Mouse (Mus musculus): Measurements from ENCODE around the gene Ahcyl1. TPM values are rescaled to one million over a fixed set of nuclear protein-coding genes. Genes with fewer than 3 reads are reported as not detected.
"Not testable (repeated sequence)": the region's sequence is repeated elsewhere in the genome, so short reads cannot be mapped to it uniquely, and the experiment has no call there.

The Ahcyl1 gene
- polyA plus RNA-seq, 1 experiment from 2014 or later: 45.8 TPM

- not testable (repeated sequence) for H3K4me2 ChIP-seq; ATAC-seq (ENCODE audit: extremely low read depth, insufficient number of reproducible peaks, low FRiP score, low TSS enrichment); H3K27ac ChIP-seq (replicated peaks); H3K4me1 ChIP-seq; H3K36me3 ChIP-seq; H3K27me3 ChIP-seq (replicated peaks); H3K4me3 ChIP-seq; H3K9me3 ChIP-seq; H3K9ac ChIP-seq
- WGBS: 62% methylated on average over 5 of the region's 5 CpGs
These were observed 46.1 kb downstream of the Ahcyl1 start for GRCm38 (mm10) chr3:107650276-107650675.

GRCm38 (mm10) chr3:107646947-107647346 is 49.4 kb downstream of the Ahcyl1 start:
- H3K36me3 ChIP-seq: no peaks in the 10 kb centered on the region
- no peak overlapping the region for H3K4me3 ChIP-seq
- no peak overlapping the region for H3K27ac ChIP-seq (replicated peaks)
- no peaks in the 10 kb centered on the region for H3K9me3 ChIP-seq
- no peaks in the 10 kb centered on the region for H3K27me3 ChIP-seq (replicated peaks)
- ATAC-seq (ENCODE audit: extremely low read depth, insufficient number of reproducible peaks, low FRiP score, low TSS enrichment): no peak
- H3K9ac ChIP-seq: no peak overlapping the region
- no peaks in the 10 kb centered on the region for H3K4me1 ChIP-seq
- 81% methylated on average over 3 of the region's 3 CpGs for WGBS
- H3K4me2 ChIP-seq: no peak overlapping the region

DNA sequence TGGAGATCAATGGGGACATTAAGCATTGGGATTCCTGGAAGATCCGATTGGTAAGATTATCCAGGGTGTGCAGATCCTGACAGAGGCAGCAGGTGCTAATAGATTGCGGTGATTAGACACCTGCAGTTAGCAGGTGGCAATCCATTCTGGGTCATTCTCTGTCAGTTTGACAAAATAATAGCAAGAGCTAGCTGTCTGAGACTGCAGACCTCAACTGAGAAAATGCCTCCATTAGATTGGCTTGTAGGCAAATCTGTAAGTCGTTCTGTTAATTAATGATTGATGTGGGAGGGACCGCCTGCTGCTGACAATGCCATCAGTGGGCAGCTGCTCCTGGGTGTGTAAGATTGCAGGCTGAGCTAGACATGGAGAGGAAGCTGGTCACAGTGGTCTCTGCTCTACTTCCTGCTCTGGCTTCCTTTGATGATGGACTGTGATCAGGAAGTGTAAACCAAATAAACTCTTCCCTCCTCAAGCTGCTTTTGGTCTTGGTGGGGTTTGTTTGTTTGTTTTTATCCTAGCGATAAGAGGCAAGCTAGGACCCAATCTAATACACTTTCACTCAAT is 58.7 kb downstream of the Ahcyl1 start:
- H3K9me3 ChIP-seq: no peaks in the 10 kb centered on the region
- H3K4me1 ChIP-seq: no peaks in the 10 kb centered on the region
- no peak overlapping the region for H3K4me2 ChIP-seq
- no peaks in the 10 kb centered on the region for H3K27me3 ChIP-seq (replicated peaks)
- no peak for ATAC-seq (ENCODE audit: extremely low read depth, insufficient number of reproducible peaks, low FRiP score, low TSS enrichment)
- no peaks in the 10 kb centered on the region for H3K36me3 ChIP-seq
- WGBS: 59% methylated on average over 5 of the region's 5 CpGs
- no peak overlapping the region for H3K9ac ChIP-seq
- no peak overlapping the region for H3K27ac ChIP-seq (replicated peaks)
- no peak overlapping the region for H3K4me3 ChIP-seq

- Histone ChIP-seq H3K4me2 (no peak overlapping the region), H3K27me3 (replicated peaks) (no peaks in the 10 kb centered on the region), H3K27ac (replicated peaks) (no peak overlapping the region), H3K9ac (no peak overlapping the region), H3K4me3 (no peak overlapping the region), H3K9me3 (no peaks in the 10 kb centered on the region), H3K36me3 (no peaks in the 10 kb centered on the region), H3K4me1 (0 out of 2 replicates have a peak, but pooled peaks cover 3% of the 10 kb centered on the region)
- 47% methylated on average over 3 of the region's 3 CpGs for WGBS
- ATAC-seq (ENCODE audit: extremely low read depth, insufficient number of reproducible peaks, low FRiP score, low TSS enrichment): no peak
These were observed 60.1 kb downstream of the Ahcyl1 start for GRCm38 (mm10) chr3:107636236-107636635.

GRCm38 (mm10) chr3:107635836-107636235 is 60.5 kb downstream of the Ahcyl1 start:
- Histone ChIP-seq H3K9me3 (no peaks in the 10 kb centered on the region), H3K36me3 (no peaks in the 10 kb centered on the region), H3K4me3 (no peak overlapping the region), H3K4me2 (no peak overlapping the region), H3K9ac (no peak overlapping the region), H3K27me3 (replicated peaks) (no peaks in the 10 kb centered on the region), H3K4me1 (0 out of 2 replicates have a peak, but pooled peaks cover 3% of the 10 kb centered on the region), H3K27ac (replicated peaks) (no peak overlapping the region)
- no peak for ATAC-seq (ENCODE audit: extremely low read depth, insufficient number of reproducible peaks, low FRiP score, low TSS enrichment)
- WGBS: 35% methylated on average over 8 of the region's 8 CpGs

DNA sequence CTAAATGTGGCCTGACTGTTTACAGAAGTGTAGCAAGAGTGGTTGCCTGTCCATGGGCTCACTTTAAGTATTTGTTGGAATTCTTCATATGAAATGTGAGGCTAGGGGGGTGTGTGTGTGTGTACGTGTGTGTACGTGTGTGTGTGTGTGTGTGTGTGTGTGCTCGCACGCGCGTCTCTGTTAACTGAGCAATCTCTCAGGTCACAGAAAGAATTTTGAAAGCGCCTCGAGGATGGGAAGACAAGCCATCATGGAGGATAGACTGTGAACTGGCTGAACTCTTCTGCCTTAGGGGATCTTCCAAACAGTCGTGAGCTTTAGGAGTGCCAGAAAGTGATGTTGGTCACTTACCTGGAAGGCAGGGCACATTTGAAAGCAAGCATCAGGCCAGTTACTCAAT is 62.5 kb downstream of the Ahcyl1 start:
- Histone ChIP-seq H3K4me2 (no peak overlapping the region), H3K27ac (replicated peaks) (no peak overlapping the region), H3K27me3 (replicated peaks) (no peaks in the 10 kb centered on the region), H3K9ac (no peak overlapping the region), H3K4me3 (no peak overlapping the region), H3K36me3 (peaks cover 5% of the 10 kb centered on the region), H3K9me3 (no peaks in the 10 kb centered on the region), H3K4me1 (peaks cover 17% of the 10 kb centered on the region)
- no peak for ATAC-seq (ENCODE audit: extremely low read depth, insufficient number of reproducible peaks, low FRiP score, low TSS enrichment)
- WGBS: 83% methylated on average over 9 of the region's 9 CpGs

DNA sequence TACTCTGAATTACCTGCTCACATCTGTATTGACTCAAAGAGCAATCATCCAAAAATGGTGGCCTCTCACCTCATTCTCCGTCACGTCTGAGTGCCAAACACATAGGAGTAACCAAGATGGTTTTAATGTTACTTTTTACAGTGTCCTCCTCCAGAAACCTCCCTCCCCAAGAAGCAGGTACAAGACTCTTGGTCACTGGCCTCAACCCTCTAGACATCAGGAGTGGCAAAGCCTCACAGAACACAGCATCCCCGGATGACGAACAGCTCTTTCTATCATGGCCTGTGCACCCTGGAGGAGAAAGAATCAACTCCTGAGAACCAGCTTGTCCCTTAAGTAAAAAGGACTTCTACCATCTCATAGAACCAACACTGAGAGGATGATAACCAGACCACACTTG is 63.6 kb downstream of the Ahcyl1 start:
- Histone ChIP-seq H3K27me3 (replicated peaks) (no peaks in the 10 kb centered on the region), H3K27ac (replicated peaks) (no peak overlapping the region), H3K4me1 (peaks cover 17% of the 10 kb centered on the region), H3K9ac (no peak overlapping the region), H3K4me3 (no peak overlapping the region), H3K36me3 (peaks cover 15% of the 10 kb centered on the region), H3K9me3 (no peaks in the 10 kb centered on the region), H3K4me2 (no peak overlapping the region)
- no peak for ATAC-seq (ENCODE audit: extremely low read depth, insufficient number of reproducible peaks, low FRiP score, low TSS enrichment)
- 95% methylated on average over 4 of the region's 4 CpGs for WGBS

GRCm38 (mm10) chr3:107631523-107631958 is 64.8 kb downstream of the Ahcyl1 start, which contains the start of gene Strip1:
TSS of gene Strip1 (minus strand) at chr3:107631694.
- H3K9ac ChIP-seq: peak within 1 kb of the TSS; percentile 97
- peak within 1 kb of the TSS; percentile 91 for H3K4me2 ChIP-seq
- peak within 1 kb of the TSS; percentile 92 for H3K27ac ChIP-seq (replicated peaks)
- peak within 1 kb of the TSS; percentile 94 for H3K4me3 ChIP-seq
- WGBS: under 1% methylated on average over 35 of the region's 35 CpGs
- H3K27me3 ChIP-seq (replicated peaks): no peaks in the 10 kb centered on the region
- ATAC-seq (ENCODE audit: extremely low read depth, insufficient number of reproducible peaks, low FRiP score, low TSS enrichment): peak; percentile 91
- H3K4me1 ChIP-seq: peaks cover 17% of the 10 kb centered on the region
- peaks cover 28% of the 10 kb centered on the region for H3K36me3 ChIP-seq
- H3K9me3 ChIP-seq: no peaks in the 10 kb centered on the region

- Histone ChIP-seq H3K27ac (replicated peaks) (peak within 1 kb of the TSS; percentile 92), H3K9ac (peak within 1 kb of the TSS; percentile 97), H3K4me2 (peak within 1 kb of the TSS; percentile 91), H3K4me3 (peak within 1 kb of the TSS; percentile 94), H3K9me3 (no peaks in the 10 kb centered on the region), H3K4me1 (peaks cover 17% of the 10 kb centered on the region), H3K36me3 (peaks cover 34% of the 10 kb centered on the region), H3K27me3 (replicated peaks) (no peaks in the 10 kb centered on the region)
- ATAC-seq (ENCODE audit: extremely low read depth, insufficient number of reproducible peaks, low FRiP score, low TSS enrichment): peak; percentile 52; the same call in 1 of the 2 replicates
- under 1% methylated on average over 47 of the region's 48 CpGs for WGBS
These were observed 65.5 kb downstream of the Ahcyl1 start, which contains the start of gene Gm10961 for GRCm38 (mm10) chr3:107630682-107631522. TSS of gene Gm10961 (plus strand) at chr3:107631322.

DNA sequence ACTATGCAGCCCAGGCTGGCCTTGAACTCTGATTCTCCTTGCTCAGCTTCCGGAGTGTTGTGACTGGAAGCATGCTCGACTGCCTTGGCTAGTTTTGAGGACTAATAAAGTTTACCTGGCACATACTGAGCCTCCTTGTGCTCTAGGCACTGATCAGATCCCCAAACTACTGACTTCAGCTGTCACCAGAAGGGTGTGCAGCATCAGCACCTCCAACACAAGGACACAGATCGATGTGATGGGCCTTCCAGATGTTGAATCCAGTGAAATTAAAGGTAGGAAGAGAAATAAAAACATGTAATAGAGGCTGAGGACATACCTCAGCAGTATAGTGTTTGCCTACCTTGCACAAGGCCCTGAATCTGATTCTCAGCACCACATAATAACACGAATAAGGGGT is 66.9 kb downstream of the Ahcyl1 start:
- Histone ChIP-seq H3K36me3 (peaks cover 49% of the 10 kb centered on the region), H3K9me3 (no peaks in the 10 kb centered on the region), H3K4me3 (no peak overlapping the region; the same call in 1 of the 2 replicates), H3K4me1 (peaks cover 17% of the 10 kb centered on the region), H3K27me3 (replicated peaks) (no peaks in the 10 kb centered on the region), H3K9ac (no peak overlapping the region), H3K4me2 (no peak overlapping the region), H3K27ac (replicated peaks) (no peak overlapping the region)
- WGBS: 90% methylated on average over 4 of the region's 4 CpGs
- ATAC-seq (ENCODE audit: extremely low read depth, insufficient number of reproducible peaks, low FRiP score, low TSS enrichment): no peak

DNA sequence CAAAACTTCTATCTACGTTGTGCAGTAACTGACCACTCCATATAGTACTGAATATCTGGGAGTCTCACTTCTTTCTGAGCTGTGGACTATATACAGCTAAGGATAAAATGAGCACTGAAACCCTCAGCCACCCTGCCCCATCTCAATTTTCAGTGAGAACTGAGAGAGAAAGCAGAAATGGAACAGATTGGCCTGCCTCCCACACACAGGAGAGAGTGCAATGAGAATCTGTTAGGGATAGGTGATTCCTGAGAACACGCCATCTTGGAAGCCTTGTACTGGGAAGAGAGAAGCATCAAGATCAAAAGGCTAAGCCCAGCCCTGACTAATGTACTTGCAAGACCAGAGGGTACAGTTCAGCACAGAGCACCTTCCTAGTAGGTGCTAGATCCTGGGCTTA is 67.8 kb downstream of the Ahcyl1 start:
- peaks cover 58% of the 10 kb centered on the region for H3K36me3 ChIP-seq
- no peak overlapping the region for H3K27ac ChIP-seq (replicated peaks)
- 92% methylated on average over 2 of the region's 2 CpGs for WGBS
- no peak overlapping the region for H3K4me2 ChIP-seq
- no peak overlapping the region for H3K4me3 ChIP-seq
- ATAC-seq (ENCODE audit: extremely low read depth, insufficient number of reproducible peaks, low FRiP score, low TSS enrichment): no peak
- no peaks in the 10 kb centered on the region for H3K27me3 ChIP-seq (replicated peaks)
- no peak overlapping the region for H3K9ac ChIP-seq
- no peaks in the 10 kb centered on the region for H3K9me3 ChIP-seq
- peaks cover 17% of the 10 kb centered on the region for H3K4me1 ChIP-seq

All from heart, embryonic 13.5 days (tissue).